Mouse (Mus musculus) gastrocnemius, postnatal 36 days (tissue): ENCODE measurements around the gene Gpn2. TPM values are rescaled to one million over a fixed set of nuclear protein-coding genes. Genes with fewer than 3 reads are reported as not detected.
A peak's percentile ranks its signal among the peaks of the same experiment; 100 is the strongest.

Experiments
- DNase-seq, 2 experiments: peaks; one replicate each; pipeline ENCODE4 v3.0.0; 2022
- intact Hi-C: fragments of 180-260 bp; cut with DNase I; formaldehyde crosslinking; loops from one replicate; pipeline ENCODE4 v1.15.1; 2025
- total RNA-seq, 2 experiments: library from RNA; stranded (reverse); gene quantifications; 2 replicates each; pipeline ENCODE4 v1.2.3; 2021

Gpn2 gene
- total RNA-seq, 2 experiments from 2014 or later, result 4.7 to 5.7 TPM

DNA sequence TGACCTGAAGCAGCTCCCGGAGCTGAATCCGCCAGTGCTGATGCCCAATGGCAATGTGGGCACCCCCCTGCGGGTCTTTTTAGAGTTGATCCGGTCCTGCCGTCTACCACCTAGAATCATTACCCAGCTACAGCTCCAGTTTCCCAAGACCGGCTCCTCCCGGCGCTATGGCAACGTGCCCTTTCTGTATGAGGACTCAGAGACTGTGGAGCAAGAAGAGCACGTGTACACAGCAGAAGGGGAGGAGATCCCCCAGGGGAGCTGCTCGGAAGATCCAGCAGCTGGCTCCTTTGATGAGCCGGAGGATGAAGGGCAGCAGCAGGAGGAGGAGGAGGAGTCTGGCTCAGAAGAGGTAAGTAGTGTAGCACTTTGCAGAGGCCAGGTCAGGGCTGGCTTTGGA lies 6.2 kb upstream of the Gpn2 start:
- no peak for DNase-seq
- intact Hi-C loops, result no loop called here

- intact Hi-C loops, result loop anchor here (2.0 kb wide), 1 partner anchor 329 kb away; no protein-coding TSS in a partner anchor
- DNase-seq, result no peak
Measured at GRCm38 (mm10) chr4:133583690-133584058, 488 bp upstream of the Gpn2 start.

DNA sequence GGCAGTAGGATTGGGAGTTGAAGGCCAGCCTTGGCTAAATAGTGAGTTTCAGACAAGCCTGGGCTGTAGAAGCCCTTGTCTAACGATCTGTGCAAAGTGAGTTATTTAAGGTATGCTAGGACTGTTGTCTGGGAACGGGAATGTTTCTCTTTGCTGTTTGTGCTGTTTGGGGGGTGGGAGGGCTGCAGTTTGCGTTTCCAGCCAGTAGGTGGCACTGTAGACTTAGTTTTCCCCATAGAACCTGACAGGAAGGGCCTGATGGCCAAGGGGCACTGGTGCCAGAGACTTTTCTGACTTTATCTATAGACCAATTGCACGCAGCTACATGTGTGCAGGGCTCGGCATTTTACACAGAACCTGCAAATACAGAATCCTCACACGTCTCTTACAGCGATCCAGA lies 8.4 kb downstream of the Gpn2 start:
- intact Hi-C loops, result loop anchor here (1.0 to 5.0 kb wide), 3 partner anchors 16 to 235 kb away; partner anchors contain the start of gene Zdhhc18
- DNase-seq, result peak; percentile 25 to 64

DNA sequence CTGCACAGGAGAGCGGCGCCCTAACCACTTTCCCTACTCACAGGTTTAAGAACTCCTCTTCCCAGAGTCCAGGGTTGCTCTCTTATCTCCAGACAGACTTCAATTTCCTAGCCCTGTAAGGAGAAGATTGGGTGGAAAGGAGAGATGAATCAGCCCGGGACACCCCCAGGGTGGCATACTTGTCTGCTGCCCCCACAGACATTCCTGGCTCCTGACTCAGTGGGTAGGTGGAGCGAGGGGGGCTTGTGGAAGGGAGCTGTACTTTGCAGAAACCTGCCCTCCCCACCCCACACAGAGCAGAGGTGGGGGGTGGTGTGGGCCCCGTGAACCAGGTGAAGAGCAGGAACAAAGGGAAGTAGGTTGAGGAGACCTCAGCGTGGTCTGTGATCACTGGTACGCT lies 11.4 kb downstream of the Gpn2 start:
- intact Hi-C loops, result no loop called here
- no peak for DNase-seq

DNA sequence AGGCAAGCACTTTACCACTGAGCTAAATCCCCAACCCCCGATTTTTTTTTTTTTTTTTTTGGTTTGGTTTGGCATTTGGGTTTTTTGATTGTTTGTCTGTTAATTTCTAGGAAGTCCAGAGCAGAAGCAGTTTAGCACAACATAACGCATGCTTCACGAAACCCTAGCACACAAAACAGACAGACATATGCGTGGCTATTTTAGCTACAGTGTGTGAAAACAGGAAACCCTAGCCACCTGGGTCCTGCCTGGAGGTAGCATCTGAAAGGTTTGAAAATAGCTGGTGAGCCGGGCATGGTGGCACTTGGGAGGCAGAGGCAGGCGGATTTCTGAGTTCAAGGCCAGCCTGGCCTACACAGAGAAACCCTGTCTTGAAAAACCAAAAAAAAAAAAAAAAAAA lies 11.9 kb downstream of the Gpn2 start:
- no peak for DNase-seq
- intact Hi-C loops, result no loop called here

- DNase-seq, result no peak
- intact Hi-C loops, result no loop called here
Measured at GRCm38 (mm10) chr4:133598616-133599015, 14.5 kb downstream of the Gpn2 start.

GRCm38 (mm10) chr4:133599116-133599515 lies 15.0 kb downstream of the Gpn2 start:
- intact Hi-C loops, result no loop called here
- DNase-seq, result no peak

DNA sequence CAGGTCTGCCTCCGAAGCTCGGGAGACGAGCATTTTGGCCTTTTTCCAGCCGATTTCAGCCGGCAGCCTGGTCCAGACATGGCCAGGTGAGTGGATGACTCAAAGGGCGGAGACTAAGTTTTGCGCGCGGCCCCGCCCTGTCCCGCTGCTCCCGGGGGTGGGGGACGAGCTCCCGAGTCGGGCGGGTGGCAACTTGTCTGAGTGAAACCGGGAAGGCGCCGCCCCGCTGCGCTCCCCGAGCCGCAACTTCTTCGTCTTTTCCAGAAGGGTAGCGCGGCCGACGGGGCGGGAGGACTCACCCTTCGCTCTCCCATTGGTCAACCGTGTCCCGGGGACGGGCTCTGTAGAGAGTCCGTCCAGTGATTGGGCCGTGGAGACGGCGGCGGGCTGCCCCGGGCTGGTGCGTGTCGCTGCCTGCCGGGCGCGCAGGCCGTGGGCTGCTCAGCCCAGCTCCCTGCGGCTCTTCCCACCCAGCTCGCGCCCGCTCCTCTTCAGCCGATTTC lies 15.5 kb downstream of the Gpn2 start:
- intact Hi-C loops, result no loop called here
- peak; percentile 84 to 91 for DNase-seq

DNA sequence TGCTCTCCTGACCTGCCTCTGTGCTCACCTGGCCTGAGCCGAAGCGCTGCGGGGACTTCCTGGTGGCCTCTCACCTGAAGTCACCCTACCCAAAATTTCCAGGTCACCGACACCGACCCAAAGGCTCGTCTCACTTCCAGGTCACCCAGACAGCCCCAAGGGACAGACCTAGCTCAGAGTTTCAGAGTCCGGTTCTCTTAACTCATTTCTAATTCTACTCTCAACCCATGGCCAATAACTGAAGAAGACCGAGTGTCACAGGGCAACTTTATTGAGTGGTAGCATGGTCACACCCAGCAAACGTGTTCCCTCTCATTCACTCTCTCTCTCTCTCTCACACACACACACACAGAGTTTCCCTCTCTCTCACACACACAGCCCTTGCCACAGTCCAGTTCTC lies 16.1 kb downstream of the Gpn2 start:
- intact Hi-C loops, result no loop called here
- no peak for DNase-seq

DNA sequence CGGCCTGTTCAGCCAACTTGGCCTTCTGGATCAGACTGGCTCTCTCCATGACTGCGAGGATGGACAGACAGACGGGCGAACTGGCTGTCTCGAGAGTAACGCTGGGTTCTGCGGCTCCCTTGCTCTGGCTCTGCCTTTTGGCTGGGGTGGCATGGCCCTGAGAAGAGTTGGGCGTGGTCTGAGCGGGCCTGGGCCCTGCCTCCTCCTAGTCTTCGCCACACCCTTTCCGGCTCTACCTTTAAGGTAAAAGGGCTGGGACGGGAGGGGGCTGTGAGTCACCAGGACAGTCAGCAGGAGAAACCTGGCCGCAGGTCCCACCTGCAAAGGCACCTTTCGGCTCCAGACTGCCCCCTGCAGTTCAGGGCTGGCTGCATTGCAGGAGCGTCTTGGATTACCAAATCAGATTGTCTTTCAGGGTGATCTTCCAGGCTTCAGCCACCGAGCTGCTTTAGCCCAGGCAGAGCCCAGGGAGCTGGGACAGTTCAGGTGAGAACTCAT lies 17.6 kb downstream of the Gpn2 start, which contains the start of gene Sfn:
Sfn (minus strand) TSS at position 448 of the 498 bp plus-strand sequence.
- intact Hi-C loops, result no loop called here
- DNase-seq, result peak in 1 of 2 experiments; percentile 44

- intact Hi-C loops, result no loop called here
- DNase-seq, result no peak
Measured at GRCm38 (mm10) chr4:133603056-133603455, 18.9 kb downstream of the Gpn2 start.

DNA sequence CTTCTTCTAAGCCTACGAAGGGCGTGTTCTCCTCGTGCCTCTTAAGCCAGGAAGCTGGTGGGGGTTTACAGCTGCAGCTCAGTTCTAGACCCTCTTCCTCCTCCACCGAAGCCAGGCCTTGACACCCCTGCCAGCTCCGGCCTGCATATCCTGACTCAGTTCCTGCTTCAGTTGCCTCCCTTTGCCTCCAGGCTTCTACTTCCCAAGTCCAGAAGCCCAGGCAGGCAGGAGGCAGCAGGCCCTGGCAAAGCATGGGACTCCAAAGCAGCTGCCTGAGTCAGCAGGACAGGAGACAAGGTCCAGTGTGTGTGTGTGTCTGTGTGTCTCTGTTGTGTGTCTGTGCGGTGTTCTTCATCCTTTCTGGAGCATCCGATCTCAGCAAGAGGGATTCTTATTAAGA lies 20.0 kb downstream of the Gpn2 start:
- DNase-seq, result no peak
- intact Hi-C loops, result no loop called here

DNA sequence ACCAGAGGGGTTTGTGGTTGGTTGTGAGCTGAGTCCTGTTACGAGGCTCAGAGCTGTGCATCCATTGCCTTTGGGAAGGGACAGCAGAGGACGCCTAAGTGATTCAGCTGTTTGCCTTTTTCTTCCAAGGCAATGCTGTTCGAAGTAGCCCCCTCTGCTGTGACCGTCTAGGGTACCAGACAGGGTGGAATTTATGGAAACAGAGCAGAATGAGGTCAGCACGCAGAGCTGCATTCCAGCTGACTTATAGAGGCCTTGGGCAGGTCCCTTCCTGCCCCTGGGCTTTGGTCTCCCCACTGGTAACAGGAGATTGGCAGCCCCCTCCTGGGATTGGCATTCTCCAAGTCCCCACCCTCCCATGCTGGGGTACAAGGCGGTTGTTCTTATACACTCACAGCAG lies 20.7 kb downstream of the Gpn2 start:
- intact Hi-C loops, result no loop called here
- DNase-seq, result no peak

DNA sequence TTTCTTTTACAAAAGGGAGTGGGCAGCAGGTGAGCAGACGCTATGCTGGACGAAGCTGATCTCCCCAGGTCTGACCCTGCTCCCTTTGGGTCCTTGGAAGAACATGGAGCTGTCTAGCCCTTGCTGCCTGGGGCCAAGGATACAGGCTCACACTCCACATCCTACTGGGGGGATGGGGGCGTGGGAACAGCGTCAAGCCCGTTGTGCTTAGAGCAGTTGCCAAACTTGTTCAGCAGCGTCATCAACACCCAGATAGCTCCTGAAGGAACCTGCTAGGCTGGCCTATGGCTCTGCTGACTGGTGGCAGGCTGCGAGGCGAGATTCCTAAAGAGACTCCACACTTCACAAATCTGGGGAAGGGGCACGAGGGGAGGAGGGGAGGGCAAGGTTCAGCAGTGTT lies 21.2 kb downstream of the Gpn2 start:
- no peak for DNase-seq
- intact Hi-C loops, result no loop called here

GRCm38 (mm10) chr4:133607284-133607683 lies 23.1 kb downstream of the Gpn2 start:
- no peak for DNase-seq
- intact Hi-C loops, result no loop called here

DNA sequence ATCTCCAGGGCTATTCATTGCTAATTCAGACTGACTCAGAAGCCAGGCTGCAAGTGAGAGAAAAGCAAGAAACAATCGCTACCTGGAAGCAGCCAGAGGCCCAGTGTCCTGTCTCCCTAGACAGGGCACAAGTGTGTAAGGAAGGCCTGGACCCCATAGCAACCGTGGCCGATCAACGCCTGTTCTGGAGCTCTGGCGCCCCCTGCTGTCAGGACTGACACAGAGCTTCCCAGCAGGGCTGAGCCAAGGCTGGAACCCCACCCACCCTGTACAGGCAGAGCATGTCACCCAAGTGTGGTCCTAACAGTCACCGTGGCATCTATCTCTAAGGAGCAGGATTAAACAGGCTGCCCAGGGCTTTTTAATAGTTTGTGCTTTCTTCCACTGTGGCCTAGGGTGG lies 25.6 kb downstream of the Gpn2 start:
- peak; percentile 70 to 82 for DNase-seq
- intact Hi-C loops, result loop anchor here (2.0 kb wide), 1 partner anchor 17 kb away; no protein-coding TSS in a partner anchor

DNA sequence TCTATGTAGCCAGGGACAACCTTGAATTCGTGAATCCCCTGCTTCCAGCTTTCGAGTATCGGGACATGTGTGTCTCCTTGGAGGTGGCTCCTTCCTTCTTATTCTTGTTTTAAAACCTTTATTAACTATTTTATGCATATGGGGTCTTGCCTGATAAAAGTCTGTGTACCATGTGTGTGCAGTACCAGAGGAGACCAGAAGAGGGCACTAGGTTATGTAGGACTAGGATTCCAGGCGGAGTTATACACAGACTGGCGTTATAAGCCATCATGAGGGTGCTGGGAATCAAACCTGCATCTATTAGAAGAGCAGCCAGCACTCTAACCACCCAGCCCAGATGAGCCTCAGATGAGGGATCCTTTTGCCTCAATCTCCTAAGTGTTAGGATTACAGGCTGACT lies 27.7 kb downstream of the Gpn2 start:
- DNase-seq, result no peak
- intact Hi-C loops, result no loop called here

DNA sequence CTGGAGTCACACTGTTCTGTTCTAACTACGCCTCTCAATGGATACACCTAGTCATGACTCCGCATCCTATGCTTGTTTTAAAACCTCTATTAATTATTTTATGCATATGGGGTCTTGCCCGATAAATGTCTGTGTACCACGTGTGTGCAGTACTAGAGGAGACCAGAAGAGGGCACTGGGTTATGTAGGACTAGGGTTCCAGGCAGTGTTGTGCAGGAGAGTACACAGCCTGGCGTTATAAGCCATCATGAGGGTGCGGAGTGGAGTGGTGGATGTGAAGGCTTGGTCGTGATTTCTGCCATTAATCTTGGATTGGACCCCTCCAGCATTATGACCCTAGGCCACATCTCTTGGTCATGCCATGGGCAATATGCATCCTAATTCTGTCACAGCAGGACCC lies 28.3 kb downstream of the Gpn2 start:
- intact Hi-C loops, result no loop called here
- DNase-seq, result no peak

DNA sequence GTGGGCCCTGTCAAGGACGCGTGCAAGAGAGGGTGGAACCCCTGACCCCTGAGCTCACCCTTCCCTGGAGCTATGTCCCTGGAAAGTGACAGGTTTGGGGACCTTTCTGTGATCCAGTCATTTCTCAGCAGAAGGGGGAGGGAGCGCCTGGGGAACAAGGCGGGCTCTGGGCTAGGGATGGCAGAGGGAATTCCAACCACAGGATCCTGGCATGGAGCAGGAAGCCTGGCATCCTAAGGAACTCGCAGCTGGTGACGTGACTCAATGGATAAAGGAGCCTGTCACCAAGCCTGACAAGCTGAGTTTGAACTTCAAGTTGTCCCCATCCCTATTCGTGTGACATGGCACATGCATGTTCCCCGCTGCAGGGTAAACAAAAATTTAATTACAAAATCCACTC lies 28.9 kb downstream of the Gpn2 start:
- intact Hi-C loops, result no loop called here
- DNase-seq, result no peak

- intact Hi-C loops, result no loop called here
- no peak for DNase-seq
Measured at GRCm38 (mm10) chr4:133613867-133614266, 29.7 kb downstream of the Gpn2 start.

- intact Hi-C loops, result no loop called here
- no peak for DNase-seq
Measured at GRCm38 (mm10) chr4:133614274-133614761, 30.2 kb downstream of the Gpn2 start.

GRCm38 (mm10) chr4:133615416-133615815 lies 31.3 kb downstream of the Gpn2 start:
- no peak for DNase-seq
- intact Hi-C loops, result no loop called here

GRCm38 (mm10) chr4:133617936-133618335 lies 33.8 kb downstream of the Gpn2 start:
- intact Hi-C loops, result no loop called here
- DNase-seq, result no peak
